Mouse (Mus musculus) ES-Bruce4 (cell line): ENCODE measurements around the gene Lmod2.

Experiments
- CTCF ChIP-seq: IDR thresholded peaks from one replicate; pipeline ENCODE4 v1.8.1; 2011; ENCODE audit warnings: low read depth, low read length
- EP300 ChIP-seq: IDR thresholded peaks from 2 replicates; pipeline ENCODE4 v1.6.1; 2011; ENCODE audit warnings: low read depth, low read length; ENCODE audit not compliant: insufficient read depth

DNA sequence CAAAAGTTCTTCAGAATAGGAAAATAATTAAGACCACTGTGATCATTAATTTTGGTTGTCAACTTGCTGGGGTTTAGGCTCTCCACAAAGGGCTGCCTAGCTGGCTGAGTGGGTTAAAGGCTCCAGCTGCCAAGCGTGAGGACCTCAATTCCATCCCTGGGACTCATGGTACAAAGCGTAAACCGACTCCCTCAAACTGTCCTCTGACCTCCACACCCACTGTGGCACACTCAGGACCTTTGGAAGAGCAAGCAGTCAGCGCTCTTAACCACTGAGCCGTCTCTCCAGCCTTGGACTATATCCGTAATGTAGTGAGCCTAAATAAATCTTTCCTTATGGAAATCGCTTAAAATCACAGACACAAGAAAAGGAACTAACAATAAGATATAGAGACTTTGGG, 54.0 kb downstream of the Lmod2 start:
- TF ChIP-seq CTCF (no peak), EP300 (no peak)
